Mouse (Mus musculus): ENCODE results near the gene Mllt10.

DNA sequence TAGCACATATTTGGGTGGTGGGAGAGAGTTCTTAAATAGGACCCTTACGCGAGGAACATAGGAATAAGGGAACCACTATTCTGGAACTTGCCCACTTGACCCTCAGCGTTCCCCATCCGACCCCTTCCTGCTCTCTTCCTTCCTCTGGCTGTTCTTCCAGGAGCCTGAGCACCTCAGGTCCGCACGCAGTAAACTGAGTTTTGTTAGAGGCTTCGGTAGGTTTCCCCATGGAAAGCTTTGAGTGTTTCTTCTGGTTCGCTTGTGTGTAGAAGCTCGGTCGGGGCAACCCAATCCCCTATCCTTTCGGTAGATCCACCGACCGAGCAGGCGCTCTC lies 29.3 kb upstream of the Mllt10 start:
- TF ChIP-seq CTCF (IDR thresholded peaks at IDR 0.05; ENCODE audit: low read depth) (no peak), EP300 (optimal IDR thresholded peaks at IDR 0.05) (no peak)
